Mouse (Mus musculus) urinary bladder, adult 18-20 months (tissue): ENCODE results near the gene Sertad4.

ENCODE experiments used
- DNase-seq, 2 experiments: peaks; one replicate each; pipeline ENCODE4 v3.0.0; 2022; ENCODE audit warnings: low spot score in 2 of 2, mixed read lengths in 2 of 2

The Sertad4 gene

GRCm38 (mm10) chr1:192855474-192856230 is at the start of gene Sertad4:
Gene Sertad4, minus strand, starts transcription at chr1:192855756.
- peak; percentile 43 to 51 for DNase-seq

DNA sequence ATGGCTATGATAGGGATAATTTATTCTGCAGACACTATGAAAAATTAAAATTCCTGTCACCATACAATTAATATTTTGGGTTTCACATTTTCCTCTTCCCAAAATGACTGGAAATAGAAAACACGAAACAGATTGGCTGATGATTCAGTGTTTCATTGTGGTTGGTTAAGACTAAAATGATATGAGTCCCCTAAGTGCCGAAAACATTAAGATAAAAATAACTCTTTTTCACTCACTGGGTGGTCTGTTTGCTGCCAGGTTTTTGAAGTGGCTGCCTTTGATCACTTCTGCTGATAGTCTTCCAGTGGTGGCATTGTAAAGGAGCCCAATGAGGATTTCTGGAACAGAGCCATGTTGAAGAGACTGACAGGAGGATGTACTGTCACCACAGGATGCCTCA is 46.0 kb upstream of the Sertad4 start:
- DNase-seq: no peak

GRCm38 (mm10) chr1:192900913-192901312 is 45.4 kb upstream of the Sertad4 start:
- DNase-seq: no peak

DNA sequence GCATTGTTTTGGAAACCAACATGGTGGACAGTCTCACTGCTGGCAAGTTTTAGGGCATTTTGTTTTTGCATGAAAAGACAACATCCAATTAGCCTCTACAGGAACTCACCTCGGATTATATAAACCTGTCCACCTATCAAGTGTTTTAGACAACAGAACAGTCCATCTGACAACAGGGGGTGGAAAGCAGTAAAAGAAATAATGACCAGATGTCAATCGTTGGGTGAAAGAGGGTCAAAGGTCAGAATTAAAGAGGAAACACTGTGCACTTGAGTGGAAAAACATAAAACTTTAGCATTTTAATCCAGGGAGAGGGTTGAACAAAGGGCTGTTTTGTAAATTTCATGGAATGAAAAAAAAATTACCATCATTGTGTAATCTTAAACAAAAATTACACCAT is 43.2 kb upstream of the Sertad4 start:
- DNase-seq: no peak

GRCm38 (mm10) chr1:192897218-192897617 is 41.7 kb upstream of the Sertad4 start:
- DNase-seq: no peak

- DNase-seq: no peak
These were observed 40.5 kb upstream of the Sertad4 start for GRCm38 (mm10) chr1:192896076-192896475.

- DNase-seq: no peak
These were observed 35.2 kb upstream of the Sertad4 start for GRCm38 (mm10) chr1:192890716-192891115.

DNA sequence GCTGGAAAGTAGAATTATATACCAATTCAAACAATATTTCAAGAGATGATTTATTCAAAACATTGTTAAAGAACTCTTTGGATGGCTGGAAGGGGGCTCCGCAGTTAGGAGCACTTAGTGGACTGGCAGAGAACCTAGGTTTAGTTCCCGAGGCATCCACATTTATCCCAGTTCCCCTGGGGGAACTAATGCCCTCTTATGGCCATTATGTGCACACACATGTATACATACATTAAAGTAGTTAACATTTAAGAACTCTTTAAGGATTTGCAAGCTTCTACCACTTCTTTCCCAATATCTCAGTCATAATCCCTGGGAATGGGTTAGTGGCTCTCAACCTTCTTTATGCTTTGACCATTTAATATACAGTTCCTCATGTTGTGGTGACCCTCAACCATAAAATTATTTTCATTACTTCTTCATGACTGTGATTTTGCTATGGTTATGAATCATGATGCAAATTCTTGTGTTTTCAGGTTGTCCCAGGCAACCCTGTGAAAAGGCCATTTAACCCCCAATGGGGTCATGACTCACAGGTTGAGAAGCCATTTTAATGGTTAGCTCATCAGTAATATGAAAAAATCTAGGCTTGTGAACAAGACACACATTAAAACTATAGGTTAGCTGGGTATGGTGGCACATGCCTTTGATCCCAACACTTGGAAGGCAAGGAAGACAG is 27.2 kb upstream of the Sertad4 start:
- no peak for DNase-seq

GRCm38 (mm10) chr1:192880130-192880529 is 24.6 kb upstream of the Sertad4 start:
- DNase-seq: no peak

DNA sequence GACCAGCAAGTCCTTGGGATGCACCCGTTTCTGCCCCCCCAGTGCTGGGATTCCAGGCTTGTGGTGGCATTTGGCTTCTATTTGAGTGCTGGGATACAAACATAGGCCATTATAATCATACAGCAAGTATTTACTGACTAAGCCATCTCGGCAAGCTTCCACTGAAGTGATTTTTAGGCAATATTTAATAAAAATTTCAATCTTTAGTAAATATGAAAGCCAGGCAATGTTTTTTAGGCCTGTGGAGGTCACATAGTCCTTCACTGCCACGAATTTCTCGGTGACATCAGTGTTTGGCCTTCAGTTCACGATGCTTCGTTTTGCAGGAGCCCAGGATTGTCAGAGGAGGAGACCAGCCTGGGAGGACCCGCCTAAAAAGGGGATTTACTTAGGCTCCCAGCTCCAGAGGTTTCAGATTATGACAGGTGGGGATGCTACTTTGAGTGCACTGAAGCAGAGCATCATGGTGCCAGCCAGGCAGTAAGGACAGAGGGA is 23.6 kb upstream of the Sertad4 start:
- DNase-seq: no peak

GRCm38 (mm10) chr1:192872841-192873240 is 17.3 kb upstream of the Sertad4 start:
- no peak for DNase-seq

GRCm38 (mm10) chr1:192869761-192870160 is 14.2 kb upstream of the Sertad4 start:
- DNase-seq: no peak

DNA sequence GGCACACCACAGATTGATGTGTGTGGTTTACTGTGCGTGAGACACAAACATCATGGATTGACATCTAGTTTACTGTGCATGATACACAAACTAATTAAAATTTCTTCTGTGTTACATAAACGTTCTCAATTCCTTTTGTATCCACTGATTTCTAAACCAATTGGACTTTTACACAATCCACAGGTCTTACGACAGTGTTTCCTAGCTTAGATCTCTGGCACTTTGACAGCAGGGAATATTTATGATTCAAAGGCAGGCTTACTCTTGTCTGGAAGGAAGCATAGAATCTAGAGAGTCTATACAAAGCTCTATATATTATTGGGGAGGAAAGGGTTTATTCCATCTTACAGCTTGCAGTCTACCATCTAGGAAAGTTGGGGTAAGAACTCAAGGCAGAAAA is 8.9 kb upstream of the Sertad4 start:
- DNase-seq: no peak

- DNase-seq: no peak
These were observed 5.9 kb upstream of the Sertad4 start for GRCm38 (mm10) chr1:192861305-192861960.

- no peak for DNase-seq
These were observed 4.7 kb upstream of the Sertad4 start for GRCm38 (mm10) chr1:192860273-192860672.

GRCm38 (mm10) chr1:192857582-192857981 is 2.0 kb upstream of the Sertad4 start:
- no peak for DNase-seq

- no peak for DNase-seq
These were observed 1.4 kb upstream of the Sertad4 start for GRCm38 (mm10) chr1:192856931-192857330.

DNA sequence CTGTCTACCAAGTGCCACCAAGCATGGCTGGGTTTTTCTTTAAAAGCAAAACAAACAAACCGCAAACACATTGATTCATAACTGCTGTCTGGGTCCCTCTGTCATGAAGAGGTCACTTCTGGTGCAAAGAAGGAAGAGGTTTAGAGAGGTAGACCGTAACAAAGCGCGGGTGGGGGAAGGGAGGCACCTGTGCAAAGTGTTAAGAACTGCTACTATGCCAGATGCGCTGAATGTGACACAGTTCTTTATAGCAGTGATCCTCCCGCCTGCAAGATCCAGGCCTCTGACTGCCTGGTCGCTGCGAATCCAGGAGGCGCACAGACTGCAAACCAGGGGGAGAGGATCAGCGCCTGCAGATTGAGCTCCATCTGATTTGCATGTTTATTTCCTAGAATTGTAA is 855 bp upstream of the Sertad4 start:
- DNase-seq: no peak

- peak; percentile 47 to 53 for DNase-seq
These were observed 711 bp downstream of the Sertad4 start for GRCm38 (mm10) chr1:192854819-192855271.

DNA sequence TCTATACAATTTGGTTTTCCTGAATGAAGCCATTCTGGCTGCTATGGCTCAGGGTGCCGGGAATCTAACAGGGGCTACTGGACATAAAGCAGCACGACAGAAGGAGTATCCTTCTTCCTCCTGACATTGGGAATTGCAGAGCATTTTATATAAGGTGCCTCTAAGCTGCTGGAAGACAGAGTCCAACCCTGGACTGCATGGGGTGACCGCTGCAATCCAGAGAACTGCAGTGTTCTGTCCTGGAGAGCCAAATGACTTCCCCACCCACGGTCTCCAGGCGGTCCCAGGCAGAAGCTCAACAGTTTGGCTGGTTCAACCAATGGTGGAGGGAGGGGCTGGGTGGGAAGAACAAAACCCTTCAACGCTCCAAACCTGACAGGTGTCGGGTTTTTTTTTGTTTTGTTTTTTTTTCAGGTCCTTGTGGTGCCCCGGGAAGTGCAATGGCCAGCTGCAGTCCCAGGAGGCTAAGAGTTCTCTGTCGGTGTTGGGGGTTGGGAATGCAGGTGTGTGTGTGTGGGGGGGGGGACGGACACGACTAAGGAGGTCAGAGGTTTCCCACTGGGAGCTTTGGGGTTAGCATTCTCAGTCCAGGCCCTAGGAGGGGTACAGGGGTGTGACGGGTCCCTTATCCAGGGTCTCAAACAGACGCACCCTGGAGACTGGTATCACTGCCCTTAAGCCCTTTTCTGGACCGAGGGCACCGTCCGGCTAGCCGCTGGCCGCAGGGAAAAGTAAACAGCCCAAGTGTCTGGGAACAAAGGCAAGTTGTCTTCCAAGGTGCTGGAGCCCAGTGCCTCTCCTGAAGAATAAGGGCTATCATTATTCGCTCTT is 1.4 kb downstream of the Sertad4 start:
- DNase-seq: no peak

DNA sequence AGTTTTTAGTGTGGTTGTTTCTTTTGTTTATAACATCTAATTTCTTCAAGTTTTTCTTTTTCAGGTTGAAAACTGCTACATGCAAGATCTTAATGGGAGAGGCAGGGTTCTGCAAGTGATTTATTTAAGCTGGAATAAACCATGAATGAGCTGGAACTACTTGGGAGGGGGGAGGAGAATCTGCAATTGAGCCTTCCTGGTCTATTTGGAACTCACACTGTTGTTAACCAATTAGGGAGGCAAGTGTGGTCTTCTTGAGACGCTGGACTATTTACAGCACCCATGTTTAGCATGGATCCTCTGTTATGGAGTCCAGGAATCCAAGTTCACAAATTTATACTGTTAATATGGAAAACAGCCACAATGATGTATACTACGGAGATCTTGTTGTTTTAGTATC is 2.1 kb downstream of the Sertad4 start:
- DNase-seq: no peak

DNA sequence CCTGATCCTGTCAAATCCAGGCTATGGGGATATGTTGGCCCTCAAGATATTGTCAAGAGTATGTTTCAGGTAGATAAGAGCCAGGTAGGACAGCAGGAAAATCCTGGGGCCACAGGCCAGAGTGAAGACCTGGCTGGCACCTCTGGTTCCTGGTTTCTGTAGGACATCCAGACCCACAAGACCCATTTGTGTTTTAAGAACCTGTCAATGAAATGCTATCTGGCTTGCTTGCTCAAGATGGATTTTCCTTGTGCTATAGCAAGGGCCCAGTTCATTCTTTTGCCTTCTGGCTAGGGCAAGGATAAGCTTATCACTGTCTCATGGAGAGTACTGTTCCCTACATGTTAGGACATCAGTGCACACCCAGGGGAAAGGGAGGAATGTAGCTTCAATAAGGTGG is 3.5 kb downstream of the Sertad4 start:
- DNase-seq: no peak
